Mouse (Mus musculus) stomach, embryonic 14.5 days (tissue): Measurements from ENCODE around the gene Col11a2. TPM values are rescaled to one million over a fixed set of nuclear protein-coding genes. Genes with fewer than 3 reads are reported as not detected.
A peak's percentile ranks its signal among the peaks of the same experiment; 100 is the strongest.

ENCODE experiments used
- ATAC-seq: fragments of 200-750 bp; cut with Nextera tagmentation; 2 replicates; pipeline ENCODE4 v1.8.0; 2017; ENCODE audit warnings: low read depth, moderate TSS enrichment; ENCODE audit not compliant: insufficient number of reproducible peaks, insufficient read depth, low FRiP score
- H3K27ac ChIP-seq: fragments of 300-500 bp; sonication (generic); 2 replicates; pipeline ENCODE4 v1.5.1; 2014; ENCODE audit warnings: mild to moderate bottlenecking, low read length, moderate library complexity, mixed read lengths
- H3K27me3 ChIP-seq: fragments of 300-500 bp; sonication (generic); 2 replicates; pipeline ENCODE4 v1.6.1; 2014; ENCODE audit warnings: low read length, control low read depth, mixed read lengths; ENCODE audit not compliant: control insufficient read depth, insufficient read depth
- H3K36me3 ChIP-seq: fragments of 300-500 bp; sonication (generic); 2 replicates; pipeline ENCODE4 v1.6.1; 2014; ENCODE audit warnings: mild to moderate bottlenecking, control low read depth, low read length, moderate library complexity, mixed read lengths; ENCODE audit not compliant: control insufficient read depth, insufficient read depth
- H3K4me1 ChIP-seq: fragments of 300-500 bp; sonication (generic); 2 replicates; pipeline ENCODE4 v1.6.1; 2014; ENCODE audit warnings: low read length, control low read depth, mixed read lengths; ENCODE audit not compliant: control insufficient read depth, insufficient read depth
- H3K4me2 ChIP-seq: fragments of 300-500 bp; sonication (generic); replicated peaks from 2 replicates; pipeline ENCODE4 v1.6.1; 2014; ENCODE audit warnings: low read depth, low read length, control low read depth
- H3K4me3 ChIP-seq: fragments of 300-500 bp; sonication (generic); 2 replicates; pipeline ENCODE4 v1.5.1; 2014; ENCODE audit warnings: low read depth, low read length, control low read depth
- H3K9ac ChIP-seq: fragments of 300-500 bp; sonication (generic); replicated peaks from 2 replicates; pipeline ENCODE4 v1.6.1; 2014; ENCODE audit warnings: low read depth, mild to moderate bottlenecking, control low read depth, low read length, moderate library complexity, mixed read lengths
- H3K9me3 ChIP-seq: fragments of 300-500 bp; sonication (generic); 2 replicates; pipeline ENCODE4 v1.6.1; 2016; ENCODE audit warnings: low read depth, low read length, control low read depth; ENCODE audit not compliant: control insufficient read depth
- WGBS: fragments of 180-500 bp; shearing (Covaris S2); extraction: QIAGEN DNeasy Blood & Tissue Kit; methylation state at CpG from one replicate; pipeline ENCODE4 v1.1.7; 2014; 5-methylcytosine and 5-hydroxymethylcytosine counted together
- polyA plus RNA-seq: library from polyadenylated mRNA; unstranded; fragments of >200 nt; fragmentation: Nextera tagmentation; extraction: Ambion mirVana; gene quantifications from 2 replicates; pipeline ENCODE4 v1.2.1, GENCODE M21; 2014

The Col11a2 gene
- polyA plus RNA-seq, 1 experiment from 2014 or later, result 0.32 TPM

GRCm38 (mm10) chr17:34028501-34029149 is 10.6 kb upstream of the Col11a2 start:
- H3K9ac ChIP-seq, result no peak overlapping the region
- H3K36me3 ChIP-seq, result peaks cover 19% of the 10 kb centered on the region
- WGBS, result 73% methylated on average over 17 of the region's 17 CpGs
- H3K27me3 ChIP-seq, result no peaks in the 10 kb centered on the region
- H3K4me1 ChIP-seq, result peaks cover 47% of the 10 kb centered on the region
- no peaks in the 10 kb centered on the region for H3K9me3 ChIP-seq
- peak overlapping the region; percentile 56; the same call in 1 of the 2 replicates for H3K27ac ChIP-seq
- H3K4me3 ChIP-seq, result peak overlapping the region; percentile 61; the same call in 1 of the 2 replicates
- no peak for ATAC-seq
- H3K4me2 ChIP-seq, result peak overlapping the region; percentile 96

GRCm38 (mm10) chr17:34029150-34029889 is 9.9 kb upstream of the Col11a2 start:
- H3K27me3 ChIP-seq, result no peaks in the 10 kb centered on the region
- no peaks in the 10 kb centered on the region for H3K9me3 ChIP-seq
- H3K4me3 ChIP-seq, result 0 out of 2 replicates have a peak overlapping the region, but pooled peaks have one; percentile 65
- no peak overlapping the region for H3K27ac ChIP-seq
- peak overlapping the region; percentile 99 for H3K4me2 ChIP-seq
- ATAC-seq, result no peak
- 88% methylated on average over 18 of the region's 18 CpGs for WGBS
- peaks cover 26% of the 10 kb centered on the region for H3K36me3 ChIP-seq
- no peak overlapping the region for H3K9ac ChIP-seq
- peaks cover 42% of the 10 kb centered on the region for H3K4me1 ChIP-seq

GRCm38 (mm10) chr17:34029890-34030595 is 9.2 kb upstream of the Col11a2 start:
- no peaks in the 10 kb centered on the region for H3K9me3 ChIP-seq
- peak overlapping the region; percentile 94 for H3K9ac ChIP-seq
- peak overlapping the region; percentile 65 for H3K4me3 ChIP-seq
- whole genome bisulfite sequencing, result 76% methylated on average over 21 of the region's 21 CpGs
- no peaks in the 10 kb centered on the region for H3K27me3 ChIP-seq
- peak overlapping the region; percentile 94; the same call in 1 of the 2 replicates for H3K27ac ChIP-seq
- H3K4me1 ChIP-seq, result peaks cover 42% of the 10 kb centered on the region
- peak overlapping the region; percentile 99 for H3K4me2 ChIP-seq
- H3K36me3 ChIP-seq, result peaks cover 29% of the 10 kb centered on the region
- ATAC-seq, result no peak

- no peaks in the 10 kb centered on the region for H3K27me3 ChIP-seq
- ATAC-seq, result no peak
- peak overlapping the region; percentile 94 for H3K27ac ChIP-seq
- peaks cover 34% of the 10 kb centered on the region for H3K4me1 ChIP-seq
- peak overlapping the region; percentile 99 for H3K4me2 ChIP-seq
- H3K9me3 ChIP-seq, result no peaks in the 10 kb centered on the region
- H3K4me3 ChIP-seq, result peak overlapping the region; percentile 65
- WGBS, result 4% methylated on average over 20 of the region's 20 CpGs
- peaks cover 36% of the 10 kb centered on the region for H3K36me3 ChIP-seq
- H3K9ac ChIP-seq, result peak overlapping the region; percentile 94
Measured at GRCm38 (mm10) chr17:34030861-34031326, 8.3 kb upstream of the Col11a2 start.

- H3K4me3 ChIP-seq, result peak within 1 kb of the TSS; percentile 65
- no peaks in the 10 kb centered on the region for H3K27me3 ChIP-seq
- under 1% methylated on average over 86 of the region's 88 CpGs for WGBS
- peaks cover 30% of the 10 kb centered on the region for H3K4me1 ChIP-seq
- H3K9ac ChIP-seq, result peak within 1 kb of the TSS; percentile 94
- peak within 1 kb of the TSS; percentile 99 for H3K4me2 ChIP-seq
- H3K9me3 ChIP-seq, result no peaks in the 10 kb centered on the region
- peak within 1 kb of the TSS; percentile 94 for H3K27ac ChIP-seq
- peak; percentile 81 for ATAC-seq
- peaks cover 43% of the 10 kb centered on the region for H3K36me3 ChIP-seq
Measured at GRCm38 (mm10) chr17:34031465-34032173, 7.6 kb upstream of the Col11a2 start, which contains the start of the genes Slc39a7 and Rxrb. TSS of gene Slc39a7 (minus strand) at chr17:34031682. TSS of gene Rxrb (plus strand) at chr17:34031812.

- WGBS, result under 1% methylated on average over 35 of the region's 48 CpGs
- Histone ChIP-seq H3K9me3 (no peaks in the 10 kb centered on the region), H3K27ac (peak overlapping the region; percentile 94), H3K36me3 (peaks cover 48% of the 10 kb centered on the region), H3K27me3 (no peaks in the 10 kb centered on the region), H3K4me1 (peaks cover 26% of the 10 kb centered on the region), H3K9ac (peak overlapping the region; percentile 94), H3K4me2 (peak overlapping the region; percentile 71), H3K4me3 (peak overlapping the region; percentile 65)
- peak; percentile 5; the same call in 1 of the 2 replicates for ATAC-seq
Measured at GRCm38 (mm10) chr17:34032174-34032632, 7.0 kb upstream of the Col11a2 start.

GRCm38 (mm10) chr17:34032806-34033205 is 6.4 kb upstream of the Col11a2 start:
- H3K9me3 ChIP-seq, result no peaks in the 10 kb centered on the region
- H3K4me3 ChIP-seq, result peak overlapping the region; percentile 65
- H3K9ac ChIP-seq, result peak overlapping the region; percentile 94
- peaks cover 54% of the 10 kb centered on the region for H3K36me3 ChIP-seq
- 56% methylated on average over 9 of the region's 9 CpGs for WGBS
- peak overlapping the region; percentile 71 for H3K4me2 ChIP-seq
- H3K27ac ChIP-seq, result no peak overlapping the region
- no peaks in the 10 kb centered on the region for H3K27me3 ChIP-seq
- no peak for ATAC-seq
- H3K4me1 ChIP-seq, result peaks cover 25% of the 10 kb centered on the region
